Mouse (Mus musculus) urinary bladder, adult 18-20 months (tissue): ENCODE measurements around the gene Abl1.

Source experiments
- DNase-seq, 2 experiments: peaks; one replicate each; pipeline ENCODE4 v3.0.0; 2022; ENCODE audit warnings: low spot score in 2 of 2, mixed read lengths in 2 of 2

Gene Abl1

DNA sequence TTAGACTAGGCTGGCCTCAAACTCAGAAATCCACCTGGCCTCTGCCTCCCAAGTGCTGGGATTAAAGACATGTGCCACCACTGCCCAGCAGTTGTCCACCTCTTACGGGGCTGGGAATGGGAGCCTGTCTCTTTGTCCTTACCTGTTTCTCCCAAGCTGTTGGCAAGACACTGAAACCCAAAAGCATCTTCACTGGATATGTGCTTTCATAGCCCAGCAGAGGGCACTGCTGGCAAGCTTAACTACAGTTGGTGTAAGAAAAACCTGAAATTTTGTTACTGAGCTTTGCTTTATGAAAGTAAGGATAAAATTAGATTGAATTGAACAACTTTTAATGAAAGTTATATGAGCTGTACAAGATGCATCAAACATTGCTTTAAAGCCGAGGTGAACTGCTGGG is 4.5 kb upstream of the Abl1 start:
- DNase-seq = peak; percentile 27 to 37

DNA sequence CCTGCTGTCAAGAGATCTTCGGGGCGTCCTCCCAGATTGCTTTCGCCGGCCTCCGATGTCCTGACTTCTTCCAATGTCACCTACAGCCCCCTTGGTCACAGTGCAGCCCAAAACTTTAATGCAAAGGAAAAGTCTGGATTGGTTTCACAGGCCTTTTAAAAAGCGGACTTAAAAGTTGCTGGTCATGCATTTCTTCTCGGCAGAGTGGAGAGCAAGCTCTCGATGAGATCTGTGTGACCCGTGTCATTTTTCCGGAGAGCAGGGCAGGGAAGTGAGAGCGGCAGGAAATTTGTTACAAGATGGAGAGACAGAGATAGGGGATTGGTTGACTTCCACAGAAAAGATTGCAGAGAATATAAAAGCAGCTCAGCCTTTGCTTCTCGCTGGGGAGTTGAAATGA is 869 bp downstream of the Abl1 start:
- peak in 1 of 2 experiments; percentile 28 for DNase-seq

DNA sequence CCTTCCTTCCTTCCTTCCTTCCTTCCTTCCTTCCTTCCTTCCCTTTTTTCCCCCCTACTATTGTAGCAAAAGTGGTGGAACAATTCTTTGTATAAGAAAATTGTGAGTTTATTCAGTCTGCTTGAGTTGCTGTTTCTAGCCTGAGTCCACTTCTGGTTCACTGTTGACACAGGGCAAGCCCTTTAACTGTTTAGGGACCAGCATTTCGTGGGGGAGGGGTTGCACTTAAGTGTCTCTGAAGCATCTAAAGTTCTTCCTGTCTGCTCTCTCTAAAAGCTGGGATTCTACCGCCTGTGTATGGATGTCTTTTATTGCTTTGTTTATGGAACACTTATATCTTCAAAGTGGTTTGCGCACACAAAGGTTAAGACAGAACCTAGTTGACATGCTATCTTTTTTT is 1.9 kb downstream of the Abl1 start:
- no peak for DNase-seq

DNA sequence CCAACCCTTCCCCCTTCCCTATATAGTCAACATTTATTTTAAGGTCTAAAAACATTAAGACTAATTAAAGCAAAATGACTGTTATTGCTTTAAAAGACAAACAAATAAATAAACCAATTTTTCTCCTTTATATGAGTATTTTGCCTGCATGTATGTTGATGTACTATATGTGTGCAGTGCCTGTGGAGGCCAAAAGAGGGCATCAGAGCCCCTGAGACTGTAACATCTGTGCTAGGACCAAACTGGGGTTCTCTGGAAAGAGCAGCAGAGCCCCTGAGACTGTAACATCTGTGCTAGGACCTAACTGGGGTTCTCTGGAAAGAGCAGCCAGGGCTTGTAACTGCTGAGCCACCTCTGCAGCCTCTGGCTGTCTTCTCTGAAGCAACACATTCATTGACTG is 10.0 kb downstream of the Abl1 start:
- DNase-seq = no peak

DNA sequence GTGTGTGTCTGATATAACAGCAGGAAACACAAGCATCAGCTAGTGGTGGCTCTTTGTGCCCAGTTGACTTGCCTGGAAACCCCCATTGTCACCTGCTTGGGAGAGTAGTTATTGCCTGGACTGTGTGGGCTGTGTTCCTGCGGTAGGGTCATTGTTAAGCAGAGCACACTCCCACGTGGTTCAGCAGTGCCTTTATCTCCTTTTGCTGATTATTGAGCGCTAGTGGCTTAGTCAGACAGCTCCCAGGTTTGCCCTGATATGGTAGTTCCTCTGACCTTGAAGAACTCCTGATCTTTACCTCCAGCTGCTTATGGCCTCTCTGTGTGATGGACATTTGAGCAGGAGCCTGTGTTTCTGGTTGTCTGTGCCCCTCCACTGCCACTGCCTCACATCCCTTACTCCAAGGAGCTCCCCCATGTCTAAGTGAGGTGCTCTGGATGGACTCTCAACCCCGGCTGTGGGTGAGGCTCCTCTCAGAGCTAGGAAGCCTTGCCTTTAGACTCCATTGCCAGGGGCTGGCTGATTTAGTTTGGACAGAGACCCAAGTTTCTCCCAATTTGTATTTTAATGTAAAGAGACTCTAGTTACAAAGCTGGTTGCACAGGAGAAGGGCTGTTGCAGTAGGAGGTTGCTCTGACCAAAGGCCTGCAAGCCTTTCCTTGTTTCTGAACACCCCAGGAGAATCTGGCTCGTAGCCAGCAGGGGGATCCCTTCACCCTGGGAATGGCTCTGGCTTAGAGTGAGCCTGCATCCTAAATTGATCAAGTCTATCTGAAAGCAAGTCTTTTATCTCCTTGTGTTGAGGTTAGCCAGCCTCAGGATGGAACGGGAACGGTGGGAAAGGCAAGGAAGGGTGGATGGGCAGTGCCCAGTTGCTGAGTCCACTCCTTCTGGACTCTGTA is 12.6 kb downstream of the Abl1 start:
- no peak for DNase-seq

DNA sequence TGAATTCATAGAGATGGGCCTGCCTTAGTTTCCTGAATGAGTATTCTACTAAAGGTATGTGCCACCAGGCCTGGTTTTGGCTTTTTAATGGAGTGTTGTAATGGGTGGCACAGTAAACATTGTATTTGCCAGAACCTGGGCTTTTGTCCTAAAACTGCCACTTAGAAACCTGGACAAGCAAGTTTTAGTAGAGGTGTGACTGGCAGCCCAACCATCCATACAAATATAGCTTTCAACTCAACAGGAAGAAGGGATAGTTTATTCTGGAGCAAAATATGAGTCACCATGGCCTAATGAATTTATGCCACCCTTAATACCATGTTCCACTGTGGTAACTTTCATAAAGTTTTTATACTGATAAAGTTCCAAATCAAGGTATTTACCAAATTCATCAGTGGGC is 15.1 kb downstream of the Abl1 start:
- DNase-seq = no peak

DNA sequence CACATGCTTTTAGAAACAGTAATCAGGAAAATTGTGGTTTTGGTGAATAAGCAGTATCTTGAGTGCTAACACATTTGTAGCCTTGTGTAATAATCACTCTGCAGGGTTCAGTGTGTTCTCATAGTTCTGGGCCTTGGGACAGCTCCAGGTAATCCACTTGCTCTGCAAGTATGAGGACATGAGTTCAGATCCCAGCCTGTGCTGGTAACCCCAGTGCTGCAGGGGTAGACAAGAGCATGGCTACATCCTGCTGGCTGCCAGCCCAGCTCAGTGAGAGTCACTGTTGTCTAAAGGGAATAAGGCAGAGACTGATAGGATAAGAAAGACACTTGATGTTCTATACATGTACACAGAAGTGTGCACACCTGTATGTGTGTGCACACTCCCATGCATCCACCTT is 17.7 kb downstream of the Abl1 start:
- no peak for DNase-seq

DNA sequence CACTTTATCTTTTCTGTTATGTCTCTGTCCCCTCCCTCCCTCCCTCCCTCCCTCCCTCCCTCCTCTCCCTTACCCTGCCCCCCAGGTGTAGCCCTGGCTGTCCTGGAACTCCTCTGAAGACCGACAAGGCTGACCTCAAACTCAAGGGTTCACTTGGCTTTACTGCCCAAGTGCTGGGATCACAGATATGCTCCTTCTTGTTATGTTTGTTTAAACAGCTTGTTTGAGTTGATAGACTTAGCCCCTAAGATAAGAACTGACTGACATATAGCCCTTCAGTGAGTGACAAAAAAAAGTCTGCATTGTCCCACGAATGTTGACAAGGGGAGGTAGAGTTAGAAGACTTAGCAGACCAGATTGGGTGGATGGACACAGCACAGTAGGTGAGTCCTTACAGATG is 18.4 kb downstream of the Abl1 start:
- DNase-seq = no peak

DNA sequence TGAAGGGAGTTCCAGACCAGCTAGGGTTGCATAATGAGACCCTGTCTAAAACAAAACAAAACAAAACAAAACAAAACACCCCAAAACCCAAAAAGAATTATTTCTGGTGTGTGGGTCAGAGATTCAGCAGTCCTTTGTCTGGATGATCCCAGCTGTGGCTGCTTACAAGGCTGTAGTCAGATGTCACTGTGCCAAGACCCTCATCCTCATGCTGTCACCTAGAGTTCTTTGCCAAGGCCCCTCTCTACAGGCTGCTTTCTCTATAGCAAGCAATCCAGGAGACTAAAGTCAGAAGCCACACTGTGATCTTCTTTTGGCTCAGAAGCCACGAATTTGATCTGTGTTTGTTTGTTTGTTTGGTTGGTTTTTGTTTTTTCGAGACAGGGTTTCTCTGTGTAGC is 24.5 kb downstream of the Abl1 start:
- DNase-seq = no peak

DNA sequence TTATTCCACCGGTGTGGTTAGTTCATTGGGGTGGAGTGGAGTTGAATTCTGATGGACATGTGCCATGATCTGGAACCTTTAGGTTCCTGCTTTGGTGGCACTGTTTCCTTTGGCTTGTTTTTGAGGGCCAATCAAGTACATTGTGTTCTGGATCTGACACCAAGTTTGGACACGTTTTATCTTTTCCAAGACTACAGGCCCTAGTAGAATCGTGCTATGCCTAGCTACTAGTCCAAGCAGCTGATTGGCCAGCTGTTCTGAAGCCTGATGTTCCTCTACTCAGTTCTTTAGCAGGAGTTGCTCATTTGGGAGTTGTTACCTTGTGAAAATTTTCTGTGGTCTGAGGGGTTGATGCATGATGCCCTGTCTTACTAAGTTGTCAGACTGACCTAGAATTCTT is 25.6 kb downstream of the Abl1 start:
- DNase-seq = no peak

DNA sequence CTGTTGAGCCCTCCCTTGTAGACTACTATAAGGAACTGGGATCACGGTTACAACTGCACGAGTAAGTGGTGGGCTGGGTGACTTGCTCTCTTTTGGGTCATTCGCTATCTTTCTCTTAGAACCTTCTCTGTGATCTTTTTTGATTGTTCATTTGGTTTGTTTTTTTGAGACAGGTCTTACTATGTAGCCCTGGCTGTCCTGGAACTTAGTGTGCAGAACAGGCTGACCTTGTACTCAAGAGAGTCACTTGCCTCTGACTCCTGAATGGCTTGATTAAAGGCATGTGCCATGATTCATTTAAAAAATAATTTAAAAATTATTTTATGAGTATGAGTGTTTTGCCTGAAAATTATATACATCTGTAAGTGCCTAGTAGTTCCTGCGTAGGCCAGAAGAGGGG is 26.6 kb downstream of the Abl1 start:
- DNase-seq = no peak

DNA sequence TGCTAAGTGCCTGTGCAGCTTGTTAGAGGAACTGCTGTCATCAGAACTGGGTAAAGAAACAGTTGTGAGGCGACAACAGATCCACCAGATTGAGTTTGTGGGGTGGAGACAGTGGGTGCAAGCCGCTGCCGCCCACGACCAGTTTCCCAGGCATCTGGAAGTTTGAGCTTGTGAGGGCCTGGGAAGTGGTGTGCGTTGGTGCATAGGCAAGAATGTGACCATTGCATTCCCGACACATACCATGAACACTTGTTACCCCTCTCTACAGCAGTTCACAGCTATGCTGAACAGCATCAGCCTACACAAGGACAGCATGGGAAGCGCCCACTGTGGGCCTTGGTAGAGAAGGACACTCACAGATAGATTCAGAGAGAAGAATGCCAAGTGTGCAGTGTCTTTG is 27.8 kb downstream of the Abl1 start:
- no peak for DNase-seq

DNA sequence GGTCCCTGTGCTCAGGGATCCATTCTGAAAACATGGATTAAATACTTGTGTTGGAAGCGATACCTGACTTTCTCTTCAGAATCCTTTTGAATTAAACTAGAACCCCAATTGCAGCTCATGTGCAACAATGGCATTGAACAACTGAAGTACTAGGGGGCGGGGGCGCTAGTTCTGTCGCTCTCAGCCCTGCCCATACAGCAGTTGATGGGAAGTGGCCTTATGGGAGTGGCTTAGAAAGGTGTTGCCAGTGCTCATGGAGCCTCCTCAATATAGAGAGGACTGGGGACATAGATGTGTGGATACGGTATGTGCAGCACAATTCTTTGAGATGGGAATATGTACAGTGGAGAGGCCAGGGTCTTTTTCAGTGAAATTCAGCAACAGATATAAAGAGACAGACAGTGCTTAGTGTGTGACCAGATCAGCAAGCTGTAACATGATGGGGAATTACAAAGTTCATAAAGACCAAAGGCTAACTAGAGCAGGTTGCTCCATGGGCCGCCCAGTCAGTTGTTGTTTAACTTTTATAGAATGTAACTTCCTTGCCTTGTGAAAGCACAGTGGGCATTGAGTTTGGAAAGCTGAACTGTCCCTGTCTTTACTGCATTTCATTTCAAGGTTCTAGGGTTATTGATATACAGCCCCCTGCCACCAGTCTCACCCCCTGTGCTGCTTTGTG is 31.2 kb downstream of the Abl1 start:
- DNase-seq = no peak

DNA sequence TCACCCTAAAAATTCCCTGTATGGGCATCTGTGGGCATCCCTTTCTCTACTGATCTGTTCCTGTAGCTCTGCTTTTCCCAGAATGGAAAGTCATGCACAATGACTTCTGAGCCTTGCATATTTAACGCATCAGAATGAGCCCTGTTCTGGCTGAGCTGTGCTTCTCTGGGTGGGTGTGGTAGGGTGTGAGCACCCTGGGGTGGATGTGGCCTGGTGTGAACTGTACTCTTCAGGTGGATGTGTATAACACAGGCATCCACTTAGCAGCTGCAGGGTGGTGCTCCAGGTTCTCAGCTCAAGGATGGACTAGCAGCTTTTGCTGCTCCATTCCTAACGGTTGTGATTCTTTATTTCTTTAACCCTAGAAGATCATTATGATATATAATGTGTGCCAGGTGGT is 31.8 kb downstream of the Abl1 start:
- DNase-seq = no peak

DNA sequence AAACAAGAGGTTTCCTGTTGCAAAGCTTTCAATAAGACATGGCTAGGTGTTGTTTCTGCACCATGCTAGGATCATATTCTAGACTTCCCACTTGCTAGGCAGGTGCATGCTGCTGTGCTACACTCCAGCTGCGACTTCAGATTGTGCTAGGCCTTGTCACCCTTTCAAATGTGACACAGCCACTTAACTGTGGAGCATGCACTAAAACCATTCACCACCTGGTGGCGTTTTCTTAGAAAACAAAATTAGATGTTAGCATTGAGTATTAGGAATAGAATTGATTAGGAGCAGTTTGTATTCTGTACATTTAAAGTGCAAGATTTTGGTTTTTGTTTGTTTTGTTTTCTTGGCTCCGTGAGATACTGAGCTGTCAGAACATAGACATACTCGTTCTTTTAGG is 32.6 kb downstream of the Abl1 start:
- DNase-seq = no peak

DNA sequence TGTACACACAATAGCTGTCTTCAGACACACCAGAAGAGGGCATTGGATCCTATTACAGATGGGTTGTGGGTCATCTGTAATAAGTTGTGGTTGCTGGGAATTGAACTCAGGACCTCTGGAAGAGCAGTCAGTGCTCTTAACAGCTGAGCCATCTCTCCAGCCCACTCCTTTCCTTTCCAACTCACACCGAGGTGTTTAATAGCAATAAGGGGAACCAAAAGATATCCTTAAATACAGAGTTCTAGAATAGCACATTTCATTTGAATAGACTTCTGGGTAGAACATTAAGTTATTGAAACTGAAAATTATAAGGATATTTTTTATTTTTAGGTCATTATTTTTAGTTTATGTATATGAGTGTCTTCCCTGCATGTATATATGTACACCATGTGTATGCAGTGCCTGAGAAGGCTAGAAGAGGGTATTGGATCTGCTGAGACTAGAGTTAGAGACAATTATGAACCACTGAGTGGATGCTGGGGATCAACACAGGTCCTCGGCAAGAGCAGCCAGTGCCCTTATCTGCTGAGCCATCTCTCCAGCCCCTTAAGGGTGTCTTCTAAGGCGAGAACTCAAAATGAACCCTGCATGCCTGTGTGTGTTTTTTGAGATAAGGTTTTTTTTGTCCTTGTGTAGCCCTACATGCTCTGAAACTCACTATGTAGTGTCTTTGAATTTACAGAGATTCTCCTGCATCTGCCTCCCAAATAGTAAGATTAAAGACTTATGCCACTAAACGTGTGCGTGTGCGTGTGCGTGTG is 36.7 kb downstream of the Abl1 start:
- no peak for DNase-seq

DNA sequence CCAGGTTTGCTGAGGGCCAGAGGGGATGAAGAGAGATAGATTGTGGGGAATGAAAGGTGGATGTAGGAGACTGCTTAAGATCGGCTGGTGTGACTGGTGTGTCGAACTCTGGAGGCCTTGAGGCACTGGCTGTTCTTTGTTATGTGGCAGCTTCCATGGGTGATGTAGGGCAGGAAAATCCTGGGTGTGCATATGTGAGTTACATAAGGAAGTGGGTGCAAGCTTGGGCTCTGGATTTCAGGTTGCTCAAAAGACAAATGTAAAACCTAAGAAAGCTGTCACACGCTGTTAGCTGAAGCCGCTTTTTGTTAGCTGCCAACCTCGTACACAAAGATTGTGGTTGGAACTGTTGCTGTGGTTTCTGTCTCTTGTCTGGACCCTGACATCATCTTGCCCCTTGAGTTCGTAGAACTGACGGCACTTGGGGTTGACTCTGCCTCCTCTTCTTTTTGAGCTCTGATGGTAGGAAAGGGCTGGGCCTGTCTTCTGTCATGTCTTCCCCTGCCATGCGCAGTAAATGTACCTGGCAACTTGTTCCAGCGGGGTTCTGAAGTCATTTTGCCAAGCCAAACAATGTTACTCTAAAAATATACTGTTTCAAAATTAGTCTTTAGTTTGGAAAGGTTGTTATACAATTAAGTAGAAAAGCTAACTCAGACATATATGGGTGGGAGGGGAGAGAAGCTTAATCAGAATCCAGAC is 39.6 kb downstream of the Abl1 start:
- no peak for DNase-seq

DNA sequence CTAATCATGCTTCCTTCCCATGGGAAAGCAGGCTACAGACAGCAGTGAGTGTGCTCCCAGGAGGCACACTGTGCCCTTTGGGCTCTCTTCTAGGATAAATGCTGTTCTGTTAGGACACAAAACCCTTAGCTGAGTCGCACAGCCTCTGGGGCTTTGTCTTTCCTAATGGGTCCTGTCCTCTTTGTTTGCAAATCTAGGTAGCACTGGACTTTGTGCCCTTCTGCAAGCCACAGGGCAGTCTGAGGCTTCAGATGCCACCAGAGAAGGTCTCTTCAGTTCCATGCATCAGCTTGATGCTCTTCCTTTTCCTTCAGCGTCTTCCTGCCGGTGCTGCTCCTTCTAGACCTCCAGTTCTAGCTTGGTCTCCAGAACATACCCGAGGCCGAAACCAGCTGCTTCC is 42.5 kb downstream of the Abl1 start:
- DNase-seq = no peak

DNA sequence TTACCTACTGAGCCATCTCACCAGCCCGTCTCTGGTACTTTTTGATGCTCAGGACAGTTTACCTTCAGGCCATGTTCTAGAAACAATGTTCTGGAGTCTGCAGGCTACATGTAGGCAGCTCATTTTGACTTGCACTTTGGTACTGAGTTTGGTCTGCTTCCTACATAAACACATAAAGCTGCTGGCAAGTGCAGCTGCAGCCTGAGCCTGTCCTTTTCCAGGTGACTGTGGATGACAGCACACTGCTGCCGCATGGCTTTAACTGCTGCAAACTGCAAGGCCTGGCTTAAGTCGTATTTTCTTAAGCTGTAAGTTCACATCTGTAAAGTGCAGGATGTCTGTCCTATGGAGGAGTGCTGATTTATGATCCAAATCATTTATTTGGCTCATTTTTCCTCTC is 44.3 kb downstream of the Abl1 start:
- DNase-seq = no peak

DNA sequence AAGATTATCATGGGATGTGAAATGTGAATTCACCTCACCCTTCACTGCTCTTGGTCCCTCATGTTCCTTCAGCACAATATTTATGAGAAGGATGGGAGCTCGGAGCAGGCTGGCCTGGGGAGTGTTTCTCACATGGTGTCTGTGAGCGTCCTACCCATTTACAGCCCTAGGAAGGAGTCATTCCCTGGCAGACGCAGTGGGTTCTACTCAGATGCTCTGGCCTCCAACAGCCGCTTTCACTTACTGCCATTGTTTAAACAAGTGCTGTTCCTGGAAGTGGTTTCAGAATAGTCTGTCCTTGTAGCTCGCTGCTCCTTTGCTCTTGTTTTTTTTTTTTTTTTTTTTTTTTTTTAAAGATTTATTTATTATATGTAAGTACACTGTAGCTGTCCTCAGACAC is 45.4 kb downstream of the Abl1 start:
- peak in 1 of 2 experiments; percentile 21 for DNase-seq

DNA sequence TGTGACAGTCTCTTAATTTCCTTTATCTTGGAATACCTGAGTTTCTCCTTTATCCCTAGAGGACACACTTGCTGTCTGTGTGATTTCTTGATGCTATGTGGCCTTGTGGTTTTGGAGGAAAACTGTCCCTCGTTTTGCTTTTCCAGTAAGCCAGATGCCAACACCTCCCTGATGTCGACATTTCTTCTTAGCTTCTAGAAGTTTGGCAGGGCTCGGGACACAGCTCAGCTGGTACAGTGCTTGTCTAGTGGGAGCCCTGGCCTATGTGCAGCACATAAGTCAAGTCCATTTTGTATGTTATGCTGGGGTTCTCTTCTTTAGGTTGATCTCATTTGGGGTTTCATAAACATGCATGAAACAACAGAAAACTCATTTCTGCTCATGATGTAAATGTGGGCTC is 50.9 kb downstream of the Abl1 start:
- no peak for DNase-seq

DNA sequence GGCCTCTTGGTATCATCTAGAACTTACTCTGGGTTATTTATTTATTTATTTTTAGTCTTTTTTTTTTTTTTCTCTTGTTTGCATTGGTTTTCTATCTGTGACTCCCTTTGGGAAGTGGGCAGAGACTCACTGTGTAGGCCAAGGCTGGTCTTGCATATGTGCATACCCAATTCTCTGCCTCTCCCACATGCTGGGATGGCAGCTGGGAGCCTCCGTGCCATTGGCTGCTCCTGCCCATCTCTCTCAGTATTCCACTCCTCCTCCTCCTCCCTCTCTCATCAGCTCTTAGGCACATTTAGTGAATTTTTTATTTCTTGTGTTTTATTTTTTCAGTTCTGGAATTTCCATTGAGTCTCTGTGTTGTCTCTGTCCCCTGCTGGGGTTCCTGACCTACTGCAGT is 53.6 kb downstream of the Abl1 start:
- no peak for DNase-seq
